Mouse (Mus musculus) heart, adult 2 months (tissue): ENCODE measurements around the gene Timm17a. TPM values are rescaled to one million over a fixed set of nuclear protein-coding genes. Genes with fewer than 3 reads are reported as not detected.

Experiments used
- DNase-seq, 2 experiments: peaks; one replicate each; pipeline ENCODE4 v3.0.0; 2021
- H3K27ac ChIP-seq: fragments of 200-600 bp; 2 replicates; pipeline ENCODE4 v1.8.1; 2022
- H3K27me3 ChIP-seq: fragments of 200-500 bp; 2 replicates; pipeline ENCODE4 v1.6.1; 2012; ENCODE audit warnings: mild to moderate bottlenecking, low read length, inconsistent platforms, mixed read lengths; ENCODE audit not compliant: control insufficient read depth, insufficient read depth
- H3K36me3 ChIP-seq: fragments of 200-500 bp; 2 replicates; pipeline ENCODE4 v1.6.1; 2012; ENCODE audit warnings: low read length, inconsistent platforms; ENCODE audit not compliant: control insufficient read depth, insufficient read depth
- H3K4me1 ChIP-seq: fragments of 200-500 bp; 2 replicates; pipeline ENCODE4 v1.6.1; 2011; ENCODE audit warnings: low read length; ENCODE audit not compliant: control insufficient read depth, insufficient read depth
- H3K4me3 ChIP-seq: fragments of 200-600 bp; 2 replicates; pipeline ENCODE4 v1.8.1; 2022
- H3K79me2 ChIP-seq: fragments of 200-500 bp; replicated peaks from 2 replicates; pipeline ENCODE4 v1.6.1; 2012; ENCODE audit warnings: mild to moderate bottlenecking, inconsistent platforms, low read length, moderate library complexity, mixed read lengths; ENCODE audit not compliant: control insufficient read depth, insufficient read depth
- H3K9ac ChIP-seq: fragments of 200-500 bp; 2 replicates; pipeline ENCODE4 v1.6.1; 2012; ENCODE audit warnings: low read depth, mild to moderate bottlenecking, control low read depth, inconsistent platforms, low read length, mixed read lengths
- CTCF ChIP-seq: fragments of 200-600 bp; IDR thresholded peaks from 2 replicates; pipeline ENCODE4 v1.8.1; 2022; ENCODE audit warnings: antibody characterized with exemption, mild to moderate bottlenecking, moderate library complexity
- EP300 ChIP-seq: fragments of 200-500 bp; IDR thresholded peaks from 2 replicates; pipeline ENCODE4 v1.6.1; 2011; ENCODE audit warnings: low read depth, low read length, control low read depth; ENCODE audit not compliant: insufficient read depth
- POLR2A ChIP-seq: fragments of 200-500 bp; IDR thresholded peaks from 2 replicates; pipeline ENCODE4 v1.6.1; 2011; ENCODE audit warnings: mild to moderate bottlenecking, low read depth, low read length, control low read depth; ENCODE audit not compliant: insufficient read depth
- WGBS: fragments of 180-500 bp; shearing (Covaris S2); methylation state at CpG from one replicate; pipeline ENCODE4 v1.1.7; 2018; 5-methylcytosine and 5-hydroxymethylcytosine counted together
- intact Hi-C: fragments of 180-260 bp; cut with DNase I; formaldehyde crosslinking; loops from one replicate; pipeline ENCODE4 v1.15.1; 2025
- polyA plus RNA-seq: library from polyadenylated mRNA; depleted of rRNA; stranded (reverse); fragments of >200 nt; gene quantifications from 2 replicates; pipeline ENCODE4 v1.2.3, GENCODE M21; 2012
- total RNA-seq, 2 experiments: library from RNA; stranded (reverse); gene quantifications; 2 replicates each; pipeline ENCODE4 v1.2.3; 2021

Timm17a gene
- total and polyA plus RNA-seq, 3 experiments = 185 to 370 (median 325) TPM

DNA sequence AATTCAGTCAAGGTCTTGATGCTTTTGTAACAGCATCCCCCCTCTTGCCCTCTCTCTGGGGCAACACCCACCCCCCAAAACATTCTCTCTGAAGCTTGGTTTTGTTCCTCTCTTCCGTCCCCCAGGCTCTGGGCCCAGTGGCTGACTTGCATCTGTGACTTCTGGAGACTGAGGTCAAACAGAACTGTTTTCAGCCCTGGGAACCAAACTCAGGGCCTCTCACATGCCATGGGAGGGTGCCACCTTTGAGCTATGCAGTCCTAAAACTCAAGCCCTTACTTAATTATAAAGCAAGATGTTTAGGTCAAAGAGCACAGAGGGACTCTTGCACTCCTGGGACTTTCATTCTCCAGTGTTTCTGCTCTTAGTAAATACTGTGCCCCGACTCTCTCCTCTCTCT lies 12.4 kb upstream of the Timm17a start:
- H3K9ac ChIP-seq = no peak overlapping the region
- H3K27me3 ChIP-seq = no peaks in the 10 kb centered on the region
- no peak overlapping the region for H3K4me3 ChIP-seq
- WGBS = 72% methylated on average over 2 of the region's 2 CpGs
- no peak for DNase-seq
- intact Hi-C loops = no loop called here
- H3K36me3 ChIP-seq = no peaks in the 10 kb centered on the region
- TF ChIP-seq POLR2A (no peak), EP300 (no peak), CTCF (no peak)
- H3K27ac ChIP-seq = no peak overlapping the region
- no peaks in the 10 kb centered on the region for H3K79me2 ChIP-seq
- no peaks in the 10 kb centered on the region for H3K4me1 ChIP-seq

DNA sequence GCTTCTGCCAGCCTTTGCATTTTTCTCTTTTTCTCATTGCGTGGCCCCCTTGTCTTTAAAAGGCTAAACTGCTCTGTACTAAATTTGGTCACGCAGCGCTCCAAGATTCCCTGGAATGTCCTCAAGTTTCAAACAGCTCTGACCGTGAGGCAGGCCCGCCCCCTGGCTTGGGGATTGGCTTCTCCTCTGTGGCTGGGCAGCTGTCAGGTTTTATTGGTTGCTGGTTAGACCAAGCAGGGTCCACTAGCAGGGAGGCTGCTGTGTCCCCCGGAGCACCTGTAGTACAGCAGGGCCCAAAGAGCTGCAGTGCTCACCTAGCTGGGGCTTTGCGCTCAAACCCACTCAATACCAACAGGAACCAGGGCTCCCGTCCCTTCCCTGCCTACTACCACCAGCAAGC lies 11.0 kb upstream of the Timm17a start, which contains the start of gene Lmod1:
TSS of gene Lmod1 (plus strand) at position 237 of the 400 bp plus-strand sequence.
- no peaks in the 10 kb centered on the region for H3K27me3 ChIP-seq
- DNase-seq = peak in 1 of 2 experiments; percentile 15
- intact Hi-C loops = no loop called here
- H3K9ac ChIP-seq = 0 out of 2 replicates have a peak within 1 kb of the TSS, but pooled peaks have one; percentile 2
- WGBS = 20% methylated on average over 8 of the region's 8 CpGs
- TF ChIP-seq CTCF (no peak), POLR2A (no peak), EP300 (no peak)
- H3K4me1 ChIP-seq = no peaks in the 10 kb centered on the region
- H3K27ac ChIP-seq = no peak within 1 kb of the TSS; the same call in 1 of the 2 replicates
- no peaks in the 10 kb centered on the region for H3K36me3 ChIP-seq
- no peak within 1 kb of the TSS for H3K4me3 ChIP-seq
- H3K79me2 ChIP-seq = no peaks in the 10 kb centered on the region

DNA sequence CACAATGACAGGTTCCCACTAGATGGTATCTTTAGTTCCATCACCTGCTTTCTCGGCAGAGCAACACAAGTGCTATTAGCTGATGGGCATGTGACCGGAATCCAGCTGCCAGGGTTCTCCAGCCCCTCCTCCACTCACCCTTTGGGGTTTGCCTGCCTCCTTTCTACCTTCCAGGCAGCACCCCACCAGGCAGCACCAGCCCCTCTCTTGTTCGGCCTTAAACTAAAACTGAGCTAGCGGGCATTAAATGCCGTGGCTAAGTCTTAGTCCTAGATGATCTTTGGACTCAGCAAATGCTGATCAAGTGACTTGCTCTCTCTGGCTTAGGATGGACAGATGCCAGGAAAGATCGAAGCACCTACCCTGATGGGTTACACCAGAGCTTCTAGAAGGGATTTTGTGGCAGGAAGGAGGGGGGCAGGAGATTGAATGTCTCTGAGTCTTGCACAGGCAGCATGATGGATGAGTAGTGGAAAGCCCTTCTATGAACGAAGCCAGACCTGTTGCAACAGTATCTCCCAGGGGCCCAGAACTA lies 9.9 kb upstream of the Timm17a start:
- no peak for DNase-seq
- Histone ChIP-seq H3K36me3 (no peaks in the 10 kb centered on the region), H3K4me1 (no peaks in the 10 kb centered on the region), H3K79me2 (no peaks in the 10 kb centered on the region), H3K9ac (no peak overlapping the region), H3K27ac (no peak overlapping the region), H3K4me3 (no peak overlapping the region), H3K27me3 (no peaks in the 10 kb centered on the region)
- 92% methylated on average over 7 of the region's 7 CpGs for WGBS
- intact Hi-C loops = no loop called here
- TF ChIP-seq CTCF = no peak
- TF ChIP-seq EP300 = no peak
- TF ChIP-seq POLR2A = no peak

DNA sequence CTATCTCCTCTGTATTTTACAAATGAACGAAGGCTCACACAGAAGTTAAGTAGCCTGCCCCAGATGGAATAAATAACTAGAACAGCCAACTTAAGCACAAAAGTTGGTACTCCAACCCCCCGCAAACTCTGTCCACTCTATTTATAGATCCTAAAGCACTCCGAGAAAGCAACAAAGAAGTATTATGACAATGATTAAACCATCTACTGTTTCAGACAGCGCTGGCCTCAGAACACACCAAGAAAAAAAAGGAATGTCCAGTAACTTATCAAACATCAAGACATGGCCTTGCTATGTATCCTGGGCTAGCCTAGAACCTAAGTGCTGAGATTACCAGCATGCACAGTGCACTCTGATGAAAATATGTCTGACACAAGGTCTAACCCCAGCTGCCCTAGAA lies 1.4 kb downstream of the Timm17a start:
- Histone ChIP-seq H3K27me3 (no peaks in the 10 kb centered on the region), H3K4me3 (peak overlapping the region; percentile 90), H3K9ac (no peak overlapping the region), H3K4me1 (peaks cover 4% of the 10 kb centered on the region), H3K79me2 (peaks cover 2% of the 10 kb centered on the region; the same call in 1 of the 2 replicates), H3K27ac (no peak overlapping the region), H3K36me3 (peaks cover 4% of the 10 kb centered on the region)
- DNase-seq = no peak
- WGBS = 49% methylated on average over 4 of the region's 4 CpGs
- no peak for TF ChIP-seq EP300
- no peak for TF ChIP-seq POLR2A
- TF ChIP-seq CTCF = no peak
- intact Hi-C loops = loop anchor here (2.0 to 5.0 kb wide), 2 partner anchors 29 to 55 kb away; no protein-coding TSS in a partner anchor

DNA sequence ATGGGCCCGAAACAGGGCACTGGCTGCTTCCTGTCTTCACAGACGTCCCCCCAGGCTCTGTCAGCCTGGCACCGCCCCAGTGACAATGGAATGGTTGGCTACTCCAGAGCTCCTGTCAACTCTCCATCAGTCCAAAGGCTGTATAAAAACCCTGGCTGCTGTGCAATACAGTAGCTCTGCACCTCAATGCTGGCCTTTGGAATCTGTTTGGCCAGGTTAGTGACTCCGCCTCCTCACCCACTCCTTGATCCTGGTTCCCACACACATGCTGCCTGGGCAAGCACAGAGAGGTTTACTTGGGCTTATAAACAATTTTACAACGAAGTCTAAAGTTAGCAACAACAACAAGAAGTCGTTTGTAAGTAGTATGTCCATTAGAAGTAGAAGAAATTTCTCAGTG lies 2.2 kb downstream of the Timm17a start:
- whole genome bisulfite sequencing = 54% methylated on average over 6 of the region's 6 CpGs
- intact Hi-C loops = loop anchor here (5.0 kb wide), 1 partner anchor 56 kb away; no protein-coding TSS in a partner anchor
- no peaks in the 10 kb centered on the region for H3K27me3 ChIP-seq
- H3K4me1 ChIP-seq = peaks cover 4% of the 10 kb centered on the region
- peaks cover 2% of the 10 kb centered on the region; the same call in 1 of the 2 replicates for H3K79me2 ChIP-seq
- peaks cover 4% of the 10 kb centered on the region for H3K36me3 ChIP-seq
- H3K27ac ChIP-seq = no peak overlapping the region
- TF ChIP-seq EP300 = no peak
- TF ChIP-seq CTCF = no peak
- TF ChIP-seq POLR2A = no peak
- H3K9ac ChIP-seq = no peak overlapping the region
- no peak overlapping the region for H3K4me3 ChIP-seq
- no peak for DNase-seq

DNA sequence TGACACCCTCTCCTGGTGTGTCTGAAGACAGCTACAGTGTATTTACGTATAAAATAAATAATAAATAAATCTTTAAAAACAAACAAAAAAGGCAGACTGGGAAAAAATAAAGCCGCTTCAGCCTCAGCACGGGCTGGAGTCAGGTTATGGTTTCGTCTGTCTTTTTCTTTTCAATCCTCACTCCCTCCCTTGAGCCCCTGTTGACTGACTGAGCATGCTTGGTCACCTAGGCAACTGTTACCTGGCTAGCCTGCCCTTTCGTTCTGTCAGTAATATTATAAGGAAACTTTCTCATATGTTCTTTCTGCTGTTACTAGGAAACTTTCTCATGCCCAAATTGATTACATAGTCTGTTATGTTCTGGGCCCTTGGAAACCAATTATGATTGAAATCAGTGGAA lies 22.7 kb downstream of the Timm17a start:
- intact Hi-C loops = loop anchor here (5.0 kb wide), 1 partner anchor 76 kb away; no protein-coding TSS in a partner anchor
- H3K79me2 ChIP-seq = no peaks in the 10 kb centered on the region
- no peak overlapping the region for H3K27ac ChIP-seq
- H3K27me3 ChIP-seq = no peaks in the 10 kb centered on the region
- WGBS = 89% methylated on average over 5 of the region's 5 CpGs
- no peaks in the 10 kb centered on the region for H3K4me1 ChIP-seq
- H3K36me3 ChIP-seq = no peaks in the 10 kb centered on the region
- H3K4me3 ChIP-seq = no peak overlapping the region
- TF ChIP-seq POLR2A = no peak
- TF ChIP-seq EP300 = no peak
- no peak for TF ChIP-seq CTCF
- no peak for DNase-seq
- no peak overlapping the region for H3K9ac ChIP-seq
